Mouse (Mus musculus) erythroblast, embryonic 14.5 days (primary cell): ENCODE measurements at regions not wholly inside any gene's neighbourhood (a gene's known extent, or its start where the extent isn't known, plus 50 kb on each side); places are given as distances from the start of the nearest gene placed in this dataset.

Experiments used
- GATA1 ChIP-seq: IDR thresholded peaks from 2 replicates; pipeline ENCODE4 v1.6.1; 2012; ENCODE audit warnings: low read length, inconsistent platforms, mixed read lengths
- TAL1 ChIP-seq: IDR thresholded peaks from 3 replicates; pipeline ENCODE4 v1.6.1; 2012; ENCODE audit warnings: low read length, inconsistent platforms, mixed read lengths

GRCm38 (mm10) chr17:61291129-61291528 lies 1590.0 kb downstream of the Efna5 start:
- TF ChIP-seq GATA1 (no peak), TAL1 (no peak)
